Mouse (Mus musculus): Measurements from ENCODE around the gene Scmh1. TPM values are rescaled to one million over a fixed set of nuclear protein-coding genes. Genes with fewer than 3 reads are reported as not detected.

Scmh1 gene
- polyA plus RNA-seq, 1 experiment = 24.1 TPM

GRCm38 (mm10) chr4:120506955-120507354, 101.9 kb downstream of the Scmh1 start:
- TF ChIP-seq CTCF (IDR thresholded peaks at IDR 0.05; ENCODE audit: control insufficient read depth, insufficient read depth, low read length) (no peak), POLR2A (IDR thresholded peaks at IDR 0.05; ENCODE audit: borderline replicate concordance, control insufficient read depth, low read depth, low read length) (no peak)
- Histone ChIP-seq H3K27ac (ENCODE audit: control insufficient read depth, insufficient read depth, low read depth, low read length, poor library complexity) (no peak overlapping the region), H3K4me3 (replicated peaks; ENCODE audit: control insufficient read depth, low read depth, low read length) (no peak overlapping the region), H3K4me1 (ENCODE audit: control insufficient read depth, insufficient read depth, low read length) (no peaks in the 10 kb centered on the region)
- WGBS = 76% methylated on average over 1 of the region's 1 CpGs

DNA sequence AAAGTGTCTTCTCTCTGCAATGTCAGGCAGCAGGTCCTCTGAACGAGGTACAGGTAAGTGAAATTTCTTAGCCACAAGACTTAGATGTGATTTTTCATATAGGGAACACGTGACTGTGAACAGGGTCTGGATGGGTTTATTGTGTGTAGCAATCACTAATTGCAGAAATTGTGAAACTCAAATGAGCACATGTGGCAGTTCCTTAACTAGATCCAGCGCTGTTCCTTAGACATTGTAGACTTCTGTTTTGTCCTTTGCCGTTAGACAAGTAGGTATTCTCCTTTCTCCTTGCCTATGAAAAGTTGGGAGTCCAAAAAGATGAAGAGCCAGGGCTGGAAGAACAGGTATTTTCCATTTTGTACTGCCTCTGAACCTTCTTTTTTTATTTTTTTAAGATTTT, 106.1 kb downstream of the Scmh1 start:
- no peaks in the 10 kb centered on the region for H3K4me1 ChIP-seq (ENCODE audit: control insufficient read depth, insufficient read depth, low read length)
- no peak overlapping the region for H3K27ac ChIP-seq (ENCODE audit: control insufficient read depth, insufficient read depth, low read depth, low read length, poor library complexity)
- WGBS = 51% methylated on average over 4 of the region's 4 CpGs
- TF ChIP-seq POLR2A (IDR thresholded peaks at IDR 0.05; ENCODE audit: borderline replicate concordance, control insufficient read depth, low read depth, low read length) = no peak
- no peak for TF ChIP-seq CTCF (IDR thresholded peaks at IDR 0.05; ENCODE audit: control insufficient read depth, insufficient read depth, low read length)
- no peak overlapping the region for H3K4me3 ChIP-seq (replicated peaks; ENCODE audit: control insufficient read depth, low read depth, low read length)

GRCm38 (mm10) chr4:120514366-120514765, 109.3 kb downstream of the Scmh1 start:
- TF ChIP-seq POLR2A (IDR thresholded peaks at IDR 0.05; ENCODE audit: borderline replicate concordance, control insufficient read depth, low read depth, low read length) (no peak), CTCF (IDR thresholded peaks at IDR 0.05; ENCODE audit: control insufficient read depth, insufficient read depth, low read length) (no peak)
- H3K4me3 ChIP-seq (replicated peaks; ENCODE audit: control insufficient read depth, low read depth, low read length) = no peak overlapping the region
- H3K27ac ChIP-seq (ENCODE audit: control insufficient read depth, insufficient read depth, low read depth, low read length, poor library complexity) = no peak overlapping the region
- 92% methylated on average over 2 of the region's 2 CpGs for WGBS
- no peaks in the 10 kb centered on the region for H3K4me1 ChIP-seq (ENCODE audit: control insufficient read depth, insufficient read depth, low read length)

DNA sequence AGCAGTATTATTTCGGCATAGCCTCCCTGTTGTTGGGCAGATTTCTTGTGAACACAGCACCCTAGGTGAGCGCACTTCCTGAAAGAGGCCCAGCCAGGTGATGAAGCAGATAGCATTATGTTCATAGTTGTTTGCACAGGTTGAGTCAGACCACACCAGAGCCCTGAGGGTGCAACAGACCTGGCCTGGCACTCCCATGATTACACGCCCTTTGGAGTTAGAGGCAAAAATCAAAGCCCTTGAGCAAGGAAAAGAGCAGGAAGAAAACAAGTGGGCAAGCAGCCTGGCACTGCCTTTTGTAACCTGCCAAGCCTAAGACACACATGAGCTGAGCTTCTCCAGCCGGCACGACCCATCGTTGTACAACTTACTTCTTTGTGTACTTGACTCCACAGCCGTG, 111.4 kb downstream of the Scmh1 start:
- 93% methylated on average over 7 of the region's 7 CpGs for WGBS
- no peak overlapping the region for H3K4me3 ChIP-seq (replicated peaks; ENCODE audit: control insufficient read depth, low read depth, low read length)
- no peaks in the 10 kb centered on the region for H3K4me1 ChIP-seq (ENCODE audit: control insufficient read depth, insufficient read depth, low read length)
- TF ChIP-seq POLR2A (IDR thresholded peaks at IDR 0.05; ENCODE audit: borderline replicate concordance, control insufficient read depth, low read depth, low read length) (no peak), CTCF (IDR thresholded peaks at IDR 0.05; ENCODE audit: control insufficient read depth, insufficient read depth, low read length) (no peak)
- H3K27ac ChIP-seq (ENCODE audit: control insufficient read depth, insufficient read depth, low read depth, low read length, poor library complexity) = no peak overlapping the region

DNA sequence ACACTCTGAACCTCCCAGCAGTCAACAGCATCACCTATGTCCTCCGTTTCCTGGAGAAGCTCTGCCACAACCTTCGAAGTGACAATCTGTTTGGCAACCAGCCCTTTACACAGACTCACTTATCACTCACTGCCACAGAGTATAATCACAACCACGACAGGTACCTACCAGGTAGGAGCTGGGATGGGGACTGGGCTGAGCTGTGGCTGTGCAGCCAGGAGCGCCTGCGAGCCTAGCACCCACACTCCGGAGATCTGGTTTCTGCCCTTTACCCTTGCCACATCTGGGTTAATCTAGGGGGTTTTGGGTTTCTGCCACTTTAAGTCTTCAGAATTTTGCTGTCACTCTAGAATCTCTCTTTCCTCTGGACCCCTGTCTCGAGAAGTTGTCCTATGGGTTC, 111.8 kb downstream of the Scmh1 start:
- no peak overlapping the region for H3K4me3 ChIP-seq (replicated peaks; ENCODE audit: control insufficient read depth, low read depth, low read length)
- WGBS = 82% methylated on average over 7 of the region's 7 CpGs
- TF ChIP-seq POLR2A (IDR thresholded peaks at IDR 0.05; ENCODE audit: borderline replicate concordance, control insufficient read depth, low read depth, low read length) (no peak), CTCF (IDR thresholded peaks at IDR 0.05; ENCODE audit: control insufficient read depth, insufficient read depth, low read length) (no peak)
- no peak overlapping the region for H3K27ac ChIP-seq (ENCODE audit: control insufficient read depth, insufficient read depth, low read depth, low read length, poor library complexity)
- H3K4me1 ChIP-seq (ENCODE audit: control insufficient read depth, insufficient read depth, low read length) = no peaks in the 10 kb centered on the region

DNA sequence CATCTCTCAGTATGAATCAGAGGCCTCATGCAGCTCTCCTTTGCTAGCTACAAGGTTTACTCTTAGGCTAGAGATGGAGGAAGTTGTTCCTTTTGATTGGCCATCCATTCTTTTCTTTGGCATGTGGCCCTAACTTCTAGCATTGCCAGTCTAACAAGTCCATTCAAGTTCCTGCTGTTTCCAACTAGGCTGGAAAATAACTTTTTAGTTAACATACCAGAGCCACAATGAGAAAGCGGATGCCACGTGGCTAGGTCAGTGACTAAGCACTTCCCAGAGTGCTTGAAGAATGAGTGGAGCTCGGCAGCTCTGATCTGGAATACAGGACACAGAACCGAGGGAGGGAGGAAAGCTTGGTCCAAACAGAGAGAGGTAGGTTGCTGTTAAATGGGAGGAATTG, 112.3 kb downstream of the Scmh1 start:
- Histone ChIP-seq H3K4me1 (ENCODE audit: control insufficient read depth, insufficient read depth, low read length) (no peaks in the 10 kb centered on the region), H3K4me3 (replicated peaks; ENCODE audit: control insufficient read depth, low read depth, low read length) (no peak overlapping the region), H3K27ac (ENCODE audit: control insufficient read depth, insufficient read depth, low read depth, low read length, poor library complexity) (no peak overlapping the region)
- no peak for TF ChIP-seq CTCF (IDR thresholded peaks at IDR 0.05; ENCODE audit: control insufficient read depth, insufficient read depth, low read length)
- TF ChIP-seq POLR2A (IDR thresholded peaks at IDR 0.05; ENCODE audit: borderline replicate concordance, control insufficient read depth, low read depth, low read length) = no peak
- 59% methylated on average over 4 of the region's 4 CpGs for WGBS

DNA sequence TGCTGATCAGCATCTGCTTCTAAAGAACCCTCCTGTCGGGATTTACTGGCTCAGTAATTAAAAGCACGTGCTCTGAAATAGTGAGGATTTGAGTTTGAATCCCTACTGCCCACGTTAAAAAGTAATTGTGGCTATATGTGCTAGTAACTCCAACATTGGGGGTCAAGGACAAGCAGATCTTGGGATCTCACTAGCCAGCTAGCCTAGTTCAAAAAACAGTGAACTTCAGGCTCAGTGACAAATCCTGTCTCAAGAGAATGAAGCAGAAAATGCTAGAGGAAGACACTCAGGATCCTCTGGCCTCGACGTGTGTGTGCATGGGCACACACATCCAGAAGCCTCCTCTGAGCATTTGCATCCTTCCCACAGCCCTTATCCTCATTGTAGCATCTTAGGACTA, 116.7 kb downstream of the Scmh1 start:
- no peak overlapping the region for H3K4me3 ChIP-seq (replicated peaks; ENCODE audit: control insufficient read depth, low read depth, low read length)
- no peaks in the 10 kb centered on the region for H3K4me1 ChIP-seq (ENCODE audit: control insufficient read depth, insufficient read depth, low read length)
- TF ChIP-seq POLR2A (IDR thresholded peaks at IDR 0.05; ENCODE audit: borderline replicate concordance, control insufficient read depth, low read depth, low read length) = no peak
- no peak for TF ChIP-seq CTCF (IDR thresholded peaks at IDR 0.05; ENCODE audit: control insufficient read depth, insufficient read depth, low read length)
- WGBS = 84% methylated on average over 5 of the region's 5 CpGs
- H3K27ac ChIP-seq (ENCODE audit: control insufficient read depth, insufficient read depth, low read depth, low read length, poor library complexity) = no peak overlapping the region

DNA sequence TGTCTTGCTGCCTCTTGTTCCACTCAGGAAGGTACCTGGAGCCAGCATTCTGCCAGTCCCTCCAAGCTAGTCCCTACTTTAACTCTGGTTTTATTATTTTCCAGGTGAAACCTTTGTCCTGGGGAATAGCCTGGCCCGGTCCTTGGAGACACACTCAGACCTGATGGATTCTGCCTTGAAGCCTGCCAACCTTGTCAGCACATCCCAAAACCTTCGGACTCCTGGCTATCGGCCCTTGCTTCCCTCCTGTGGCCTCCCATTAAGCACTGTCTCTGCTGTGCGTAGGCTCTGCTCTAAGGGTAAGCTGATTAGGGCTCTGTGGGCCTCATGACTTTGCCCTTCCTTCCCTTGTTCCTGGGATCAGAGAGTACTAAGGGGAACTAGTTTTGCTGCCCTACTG, 117.3 kb downstream of the Scmh1 start:
- Histone ChIP-seq H3K4me1 (ENCODE audit: control insufficient read depth, insufficient read depth, low read length) (no peaks in the 10 kb centered on the region), H3K27ac (ENCODE audit: control insufficient read depth, insufficient read depth, low read depth, low read length, poor library complexity) (no peak overlapping the region), H3K4me3 (replicated peaks; ENCODE audit: control insufficient read depth, low read depth, low read length) (no peak overlapping the region)
- WGBS = 91% methylated on average over 4 of the region's 4 CpGs
- TF ChIP-seq POLR2A (IDR thresholded peaks at IDR 0.05; ENCODE audit: borderline replicate concordance, control insufficient read depth, low read depth, low read length) = no peak
- no peak for TF ChIP-seq CTCF (IDR thresholded peaks at IDR 0.05; ENCODE audit: control insufficient read depth, insufficient read depth, low read length)

- Histone ChIP-seq H3K4me1 (ENCODE audit: control insufficient read depth, insufficient read depth, low read length) (no peaks in the 10 kb centered on the region), H3K27ac (ENCODE audit: control insufficient read depth, insufficient read depth, low read depth, low read length, poor library complexity) (no peak overlapping the region), H3K4me3 (replicated peaks; ENCODE audit: control insufficient read depth, low read depth, low read length) (no peak overlapping the region)
- no peak for TF ChIP-seq POLR2A (IDR thresholded peaks at IDR 0.05; ENCODE audit: borderline replicate concordance, control insufficient read depth, low read depth, low read length)
- TF ChIP-seq CTCF (IDR thresholded peaks at IDR 0.05; ENCODE audit: control insufficient read depth, insufficient read depth, low read length) = no peak
- WGBS = 71% methylated on average over 3 of the region's 3 CpGs
Observed at GRCm38 (mm10) chr4:120523092-120523491, 118.0 kb downstream of the Scmh1 start.
